Mouse (Mus musculus) brain, adult 2 months (tissue): ENCODE measurements around the gene Satb1.

Source experiments
- DNase-seq: peaks from one replicate; pipeline ENCODE4 v3.0.0; 2011; ENCODE audit warnings: low read depth, low spot score

Gene Satb1

GRCm38 (mm10) chr17:51832900-51833577 lies at the start of gene Satb1:
Gene Satb1, minus strand, starts transcription at chr17:51833290.
- DNase-seq = peak; percentile 45

GRCm38 (mm10) chr17:51882566-51882965 lies 49.5 kb upstream of the Satb1 start:
- DNase-seq = no peak

GRCm38 (mm10) chr17:51880895-51881622 lies 48.0 kb upstream of the Satb1 start:
- no peak for DNase-seq

- no peak for DNase-seq
Observed at GRCm38 (mm10) chr17:51880221-51880620, 47.1 kb upstream of the Satb1 start.

- no peak for DNase-seq
Observed at GRCm38 (mm10) chr17:51879736-51880135, 46.6 kb upstream of the Satb1 start.

GRCm38 (mm10) chr17:51879171-51879570 lies 46.1 kb upstream of the Satb1 start:
- DNase-seq = no peak

- DNase-seq = no peak
Observed at GRCm38 (mm10) chr17:51876471-51876870, 43.4 kb upstream of the Satb1 start.

GRCm38 (mm10) chr17:51857616-51858015 lies 24.5 kb upstream of the Satb1 start:
- DNase-seq = no peak

GRCm38 (mm10) chr17:51856332-51856731 lies 23.2 kb upstream of the Satb1 start:
- no peak for DNase-seq

GRCm38 (mm10) chr17:51855261-51855660 lies 22.2 kb upstream of the Satb1 start:
- DNase-seq = no peak

DNA sequence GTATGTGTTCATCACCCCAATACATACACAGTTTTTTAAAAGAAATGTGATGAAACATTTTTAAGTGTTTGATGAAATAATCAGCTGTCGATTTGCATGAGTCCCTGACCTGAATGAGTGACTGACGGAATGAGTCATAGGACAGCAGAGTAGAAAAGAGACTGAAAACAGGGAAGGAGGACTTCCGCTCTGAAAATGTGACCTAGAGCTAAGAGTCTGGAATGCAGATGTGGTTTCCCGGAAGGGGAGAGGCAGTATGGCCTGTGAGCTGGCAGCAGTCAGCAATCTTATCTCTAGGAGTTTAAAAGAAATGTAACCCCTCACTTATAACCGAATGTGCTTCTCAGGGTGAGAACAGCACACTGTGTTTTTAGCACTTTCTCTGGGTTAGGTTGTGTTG lies 20.9 kb upstream of the Satb1 start:
- no peak for DNase-seq

DNA sequence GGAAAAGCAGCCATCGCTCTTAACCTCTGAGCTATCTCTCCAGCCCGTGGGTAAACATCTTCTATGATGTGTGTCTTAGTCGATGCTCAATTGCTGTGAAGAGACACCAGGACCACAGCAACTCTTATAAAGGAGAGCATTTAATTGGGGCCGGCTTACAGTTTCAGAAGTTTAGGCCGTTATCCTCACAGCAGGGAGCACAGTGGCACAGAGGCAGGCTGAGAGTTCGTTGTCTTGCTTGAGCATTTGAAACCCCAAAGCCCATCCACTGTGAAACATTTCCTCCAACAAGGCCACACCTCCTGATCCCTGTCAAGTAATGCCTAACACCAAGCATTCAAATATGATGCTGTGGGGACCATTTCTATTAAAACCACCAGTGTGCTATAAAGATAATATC lies 7.5 kb upstream of the Satb1 start:
- no peak for DNase-seq

DNA sequence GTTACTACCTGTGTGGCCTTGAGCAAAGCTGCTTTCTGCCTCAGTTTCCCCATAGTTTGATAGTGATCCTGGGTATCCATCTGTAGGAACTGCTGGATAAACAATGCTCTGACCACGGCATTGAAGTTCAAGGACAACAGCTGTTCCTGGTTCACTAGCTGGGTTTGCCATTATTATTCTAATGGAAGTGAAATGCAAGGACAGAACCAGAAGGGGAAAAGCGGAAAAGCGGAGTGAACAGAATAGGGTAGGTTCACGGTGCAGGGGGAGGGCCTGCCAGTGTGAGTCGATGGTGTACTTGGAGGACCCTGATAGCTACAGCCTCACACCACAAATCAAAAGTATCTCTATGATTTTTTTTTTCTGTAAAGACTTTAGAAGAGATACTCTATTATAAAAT lies 6.4 kb upstream of the Satb1 start:
- DNase-seq = no peak

DNA sequence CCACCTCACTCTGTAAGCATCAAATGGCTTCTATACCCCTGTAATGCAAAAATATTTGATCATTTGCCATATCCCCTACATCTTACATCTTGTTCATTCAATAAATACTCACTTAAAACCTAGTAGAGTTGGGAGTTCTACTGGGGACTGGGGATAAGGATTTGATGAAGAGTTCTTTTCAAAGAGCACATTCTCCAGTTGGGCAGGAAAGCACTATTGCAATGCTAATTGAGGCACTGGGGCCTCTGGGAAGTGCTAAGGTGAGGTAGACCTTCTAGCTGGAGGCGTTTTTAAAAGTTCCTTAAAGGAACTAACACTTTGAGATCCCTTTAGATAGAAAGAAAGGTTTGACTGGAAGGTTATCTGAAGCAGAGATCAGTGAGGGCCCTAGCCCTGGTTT lies 3.8 kb upstream of the Satb1 start:
- DNase-seq = no peak

GRCm38 (mm10) chr17:51836243-51836642 lies 3.2 kb upstream of the Satb1 start:
- DNase-seq = peak; percentile 32

GRCm38 (mm10) chr17:51833578-51834361 lies 680 bp upstream of the Satb1 start:
- DNase-seq = peak; percentile 57

GRCm38 (mm10) chr17:51832421-51832875 lies 642 bp downstream of the Satb1 start:
- DNase-seq = peak; percentile 46

GRCm38 (mm10) chr17:51831702-51832420 lies 1.2 kb downstream of the Satb1 start:
- no peak for DNase-seq

DNA sequence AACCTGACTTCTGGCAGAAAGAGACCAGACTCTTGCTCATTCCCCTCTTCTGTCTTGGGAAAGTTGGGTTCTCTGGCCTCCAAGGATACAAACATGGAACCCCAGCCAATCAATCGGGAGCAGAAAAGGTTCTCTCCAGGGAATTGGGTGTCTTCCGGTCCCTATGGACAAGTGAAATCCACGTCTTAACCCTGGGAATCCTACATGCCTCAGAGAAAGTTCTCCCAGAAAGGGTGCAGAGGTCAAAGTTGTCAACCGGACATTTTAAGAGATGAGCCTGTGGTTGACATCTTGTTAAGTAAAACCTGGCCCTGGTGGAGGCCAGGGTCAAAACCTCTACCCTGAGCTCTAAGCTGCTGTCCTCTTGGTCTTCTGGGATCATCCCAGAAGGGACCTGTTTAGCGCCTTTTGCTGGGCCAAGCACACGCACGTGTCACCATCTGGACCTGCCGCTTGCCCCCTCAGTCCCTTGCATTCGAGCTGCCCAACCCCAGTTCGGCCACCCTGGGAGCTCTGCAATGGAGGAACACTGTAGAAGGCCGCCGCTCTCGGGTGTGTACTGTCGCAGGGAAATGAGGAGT lies 1.9 kb downstream of the Satb1 start:
- DNase-seq = no peak

DNA sequence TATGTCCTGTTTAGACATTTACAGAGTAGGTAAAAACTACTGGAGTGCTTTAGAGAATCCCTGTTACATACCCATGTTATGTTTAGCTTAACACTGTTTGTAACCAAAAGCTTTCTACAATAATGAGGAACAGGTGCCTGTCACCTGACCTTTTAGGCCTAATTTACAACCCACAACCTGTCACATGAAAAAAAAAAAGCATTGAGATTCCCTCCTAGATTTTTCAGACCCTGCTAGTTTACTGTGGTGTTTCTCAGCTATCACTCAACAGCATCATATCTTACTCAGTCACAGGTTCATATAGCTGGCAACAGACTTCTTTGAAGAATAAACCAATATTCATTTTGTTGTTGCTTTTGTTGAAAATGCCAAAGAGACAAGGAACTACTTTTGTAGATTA lies 3.7 kb downstream of the Satb1 start:
- no peak for DNase-seq

DNA sequence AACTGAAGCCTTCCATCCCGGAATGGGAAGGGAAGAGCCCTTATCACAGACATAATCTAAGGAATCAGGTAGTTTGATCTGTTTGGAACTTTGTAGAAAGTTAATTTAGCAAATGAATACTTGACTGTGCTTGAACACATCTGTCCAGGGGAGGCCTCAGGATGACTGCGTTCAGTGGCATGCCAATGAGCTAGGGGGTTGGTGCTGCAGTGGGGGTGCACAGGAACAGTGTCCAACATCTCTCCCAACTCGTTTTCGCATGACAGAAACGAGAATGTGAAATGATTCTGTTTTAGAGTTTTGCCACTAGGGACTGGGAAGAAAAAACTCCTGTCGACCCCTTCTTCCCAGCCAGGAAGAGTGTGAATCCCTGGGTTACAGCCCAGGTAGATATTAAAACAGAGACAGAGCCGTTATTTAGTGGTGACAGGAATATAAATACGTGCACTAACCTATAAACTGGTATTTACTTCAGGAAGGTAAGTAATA lies 5.1 kb downstream of the Satb1 start:
- DNase-seq = no peak
